Mouse (Mus musculus) midbrain, postnatal 0 days (tissue): ENCODE data around the gene Drg1. TPM values are rescaled to one million over a fixed set of nuclear protein-coding genes. Genes with fewer than 3 reads are reported as not detected.
"Not testable (repeated sequence)": the region's sequence is repeated elsewhere in the genome, so short reads cannot be mapped to it uniquely, and the experiment has no call there.

ENCODE experiments used
- ATAC-seq: fragments of 200-750 bp; cut with Nextera tagmentation; 2 replicates; pipeline ENCODE4 v1.8.0; 2017; ENCODE audit warnings: moderate number of reproducible peaks, mild to moderate bottlenecking, moderate TSS enrichment, moderate library complexity; ENCODE audit not compliant: low FRiP score
- DNase-seq: peaks from one replicate; pipeline ENCODE4 v3.0.0-alpha.2; 2015; ENCODE audit warnings: low spot score
- H3K27ac ChIP-seq: fragments of 300-500 bp; sonication (generic); 2 replicates; pipeline ENCODE4 v1.5.1; 2014; ENCODE audit warnings: low read depth, mild to moderate bottlenecking, low read length, mixed read lengths
- H3K27me3 ChIP-seq: fragments of 300-500 bp; sonication (generic); 2 replicates; pipeline ENCODE4 v1.6.1; 2014; ENCODE audit warnings: low read length, control low read depth, mixed read lengths; ENCODE audit not compliant: insufficient read depth
- H3K36me3 ChIP-seq: fragments of 300-500 bp; sonication (generic); 2 replicates; pipeline ENCODE4 v1.6.1; 2014; ENCODE audit warnings: low read length, control low read depth, mixed read lengths; ENCODE audit not compliant: insufficient read depth
- H3K4me1 ChIP-seq: fragments of 300-500 bp; sonication (generic); 2 replicates; pipeline ENCODE4 v1.6.1; 2014; ENCODE audit warnings: mild to moderate bottlenecking, control low read depth, antibody characterized with exemption, low read length, mixed read lengths; ENCODE audit not compliant: insufficient read depth
- H3K4me2 ChIP-seq: fragments of 300-500 bp; sonication (generic); 2 replicates; pipeline ENCODE4 v1.6.1; 2014; ENCODE audit warnings: low read depth, mild to moderate bottlenecking, low read length, mixed read lengths; ENCODE audit not compliant: poor library complexity, severe bottlenecking
- H3K4me3 ChIP-seq: fragments of 300-500 bp; sonication (generic); 2 replicates; pipeline ENCODE4 v1.5.1; 2014; ENCODE audit warnings: low read depth, mild to moderate bottlenecking, low read length, moderate library complexity
- H3K9ac ChIP-seq: fragments of 300-500 bp; sonication (generic); replicated peaks from 2 replicates; pipeline ENCODE4 v1.6.1; 2014; ENCODE audit warnings: mild to moderate bottlenecking, low read length, moderate library complexity, mixed read lengths; ENCODE audit not compliant: poor library complexity, severe bottlenecking
- H3K9me3 ChIP-seq: fragments of 300-500 bp; sonication (generic); 2 replicates; pipeline ENCODE4 v1.6.1; 2016; ENCODE audit warnings: low read length, control low read depth
- CTCF ChIP-seq: IDR thresholded peaks from 2 replicates; pipeline ENCODE4 v1.5.1; 2016; ENCODE audit warnings: antibody characterized with exemption, mild to moderate bottlenecking
- whole genome bisulfite sequencing: fragments of 180-500 bp; shearing (Covaris S2); extraction: QIAGEN DNeasy Blood & Tissue Kit; methylation state at CpG from one replicate; pipeline ENCODE4 v1.1.7; 2014; 5-methylcytosine and 5-hydroxymethylcytosine counted together
- polyA plus RNA-seq: library from polyadenylated mRNA; unstranded; fragments of >200 nt; fragmentation: Nextera tagmentation; extraction: Ambion mirVana; gene quantifications from 2 replicates; pipeline ENCODE4 v1.2.1, GENCODE M21; 2015
- total RNA-seq: library from RNA; depleted of rRNA; stranded (reverse); fragments of >200 nt; gene quantifications from 2 replicates; pipeline ENCODE4 v1.2.3, GENCODE M21; 2014

Drg1 gene
- total and polyA plus RNA-seq, 2 experiments from 2014 or later, result 80.6 to 183 TPM

- 1% methylated on average over 27 of the region's 57 CpGs for WGBS
- DNase-seq (peak; percentile 7), ATAC-seq (peak; percentile 8; the same call in 1 of the 2 replicates)
- peak overlapping the region; percentile 4 for H3K27ac ChIP-seq
- peaks cover 9% of the 10 kb centered on the region; the same call in 1 of the 2 replicates for H3K36me3 ChIP-seq
- H3K9ac ChIP-seq, result peak overlapping the region; percentile 29
- H3K4me2 ChIP-seq, result peak overlapping the region; percentile 31
- H3K4me1 ChIP-seq, result no peaks in the 10 kb centered on the region
- no peak for TF ChIP-seq CTCF
- no peaks in the 10 kb centered on the region for H3K27me3 ChIP-seq
- H3K9me3 ChIP-seq, result no peaks in the 10 kb centered on the region
- H3K4me3 ChIP-seq, result peak overlapping the region; percentile 33
These were observed 63.3 kb downstream of the Drg1 start for GRCm38 (mm10) chr11:3202781-3203441.

GRCm38 (mm10) chr11:3202231-3202701 is 63.9 kb downstream of the Drg1 start, which contains the start of gene Eif4enif1:
Gene Eif4enif1 (plus strand): TSS chr11:3202392.
- H3K4me3 ChIP-seq, result peak within 1 kb of the TSS; percentile 33
- WGBS, result under 1% methylated on average over 36 of the region's 57 CpGs
- 0 out of 2 replicates have a peak, but pooled peaks cover 7% of the 10 kb centered on the region for H3K36me3 ChIP-seq
- H3K27me3 ChIP-seq, result no peaks in the 10 kb centered on the region
- no peaks in the 10 kb centered on the region for H3K4me1 ChIP-seq
- H3K4me2 ChIP-seq, result peak within 1 kb of the TSS; percentile 31
- no peak for TF ChIP-seq CTCF
- peak within 1 kb of the TSS; percentile 33 for H3K27ac ChIP-seq
- ATAC-seq (peak; percentile 70), DNase-seq (peak; percentile 87)
- no peaks in the 10 kb centered on the region for H3K9me3 ChIP-seq
- H3K9ac ChIP-seq, result peak within 1 kb of the TSS; percentile 29

GRCm38 (mm10) chr11:3201326-3202230 is 64.6 kb downstream of the Drg1 start:
- DNase-seq, result no peak

GRCm38 (mm10) chr11:3200636-3201035 is 65.6 kb downstream of the Drg1 start:
- DNase-seq, H3K27ac ChIP-seq, ATAC-seq, H3K36me3 ChIP-seq, H3K27me3 ChIP-seq, H3K9me3 ChIP-seq, H3K4me1 ChIP-seq, H3K9ac ChIP-seq, H3K4me3 ChIP-seq, H3K4me2 ChIP-seq: not testable (repeated sequence)
- WGBS, result 93% methylated on average over 5 of the region's 7 CpGs

More at GRCm38 (mm10) chr11:3201326-3202230, 64.6 kb downstream of the Drg1 start:
- WGBS, result 7% methylated on average over 16 of the region's 16 CpGs
- Histone ChIP-seq H3K27ac (no peak overlapping the region), H3K9ac (no peak overlapping the region), H3K27me3 (no peaks in the 10 kb centered on the region), H3K36me3 (0 out of 2 replicates have a peak, but pooled peaks cover 7% of the 10 kb centered on the region), H3K4me2 (peak overlapping the region; percentile 15), H3K4me3 (peak overlapping the region; percentile 33), H3K9me3 (no peaks in the 10 kb centered on the region), H3K4me1 (no peaks in the 10 kb centered on the region)
- ATAC-seq, result no peak
- TF ChIP-seq CTCF, result no peak

- Histone ChIP-seq H3K9ac (no peak within 1 kb of the TSS), H3K4me3 (no peak within 1 kb of the TSS), H3K4me1 (no peaks in the 10 kb centered on the region), H3K4me2 (no peak within 1 kb of the TSS), H3K9me3 (no peaks in the 10 kb centered on the region), H3K27me3 (no peaks in the 10 kb centered on the region), H3K27ac (no peak within 1 kb of the TSS), H3K36me3 (no peaks in the 10 kb centered on the region)
- TF ChIP-seq CTCF, result no peak
- 86% methylated on average over 25 of the region's 25 CpGs for WGBS
- ATAC-seq (no peak), DNase-seq (no peak)
These were observed 72.9 kb downstream of the Drg1 start, which contains the start of gene Sfi1 for GRCm38 (mm10) chr11:3193363-3193762. Gene Sfi1 (minus strand): TSS chr11:3193463.

GRCm38 (mm10) chr11:3182707-3183106 is 83.5 kb downstream of the Drg1 start:
- 93% methylated on average over 1 of the region's 1 CpGs for WGBS
- not testable (repeated sequence) for H3K27me3 ChIP-seq, H3K36me3 ChIP-seq, H3K4me3 ChIP-seq, ATAC-seq, H3K4me2 ChIP-seq, DNase-seq, H3K27ac ChIP-seq, H3K4me1 ChIP-seq, H3K9ac ChIP-seq, H3K9me3 ChIP-seq

- H3K4me3 ChIP-seq, H3K27me3 ChIP-seq, DNase-seq, H3K36me3 ChIP-seq, H3K4me1 ChIP-seq, H3K27ac ChIP-seq, H3K9ac ChIP-seq, ATAC-seq, H3K4me2 ChIP-seq, H3K9me3 ChIP-seq: not testable (repeated sequence)
- 29% methylated on average over 1 of the region's 1 CpGs for WGBS
These were observed 84.2 kb downstream of the Drg1 start for GRCm38 (mm10) chr11:3181971-3182370.

- DNase-seq, ATAC-seq, H3K4me3 ChIP-seq, H3K4me1 ChIP-seq, H3K27ac ChIP-seq, H3K9me3 ChIP-seq, H3K36me3 ChIP-seq, H3K27me3 ChIP-seq, H3K4me2 ChIP-seq, H3K9ac ChIP-seq: not testable (repeated sequence)
- WGBS, result 64% methylated on average over 4 of the region's 4 CpGs
These were observed 85.0 kb downstream of the Drg1 start for GRCm38 (mm10) chr11:3181250-3181649.
